Mouse (Mus musculus): ENCODE measurements around the gene Lrrc10.
"Not testable (repeated sequence)": the region's sequence is repeated elsewhere in the genome, so short reads cannot be mapped to it uniquely, and the experiment has no call there.

Lrrc10 gene

GRCm38 (mm10) chr10:117043497-117044166 lies 1.5 kb upstream of the Lrrc10 start:
- not testable (repeated sequence) for DNase-seq

GRCm38 (mm10) chr10:117049253-117049652 lies 4.1 kb downstream of the Lrrc10 start:
- no peak for DNase-seq

- DNase-seq, result no peak
Observed at GRCm38 (mm10) chr10:117049961-117050597, 4.9 kb downstream of the Lrrc10 start.

GRCm38 (mm10) chr10:117055668-117056067 lies 10.5 kb downstream of the Lrrc10 start:
- DNase-seq, result no peak

DNA sequence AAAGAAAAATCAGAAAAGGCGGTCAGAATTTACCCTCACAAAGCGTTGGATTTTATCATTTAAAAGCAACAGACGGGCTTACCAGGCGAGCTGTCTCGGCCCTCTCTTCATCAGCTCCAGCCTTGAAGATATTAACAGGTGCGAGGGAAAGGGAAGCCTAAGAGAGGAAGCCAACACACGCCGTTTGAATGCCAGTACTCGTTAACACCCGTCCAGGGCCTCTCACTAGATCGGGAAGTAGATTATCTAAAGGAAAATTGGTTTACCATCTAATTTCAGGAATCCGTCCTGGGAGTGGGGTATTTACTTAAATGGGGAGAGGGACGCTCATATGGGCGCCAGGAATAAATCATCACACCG lies 17.7 kb downstream of the Lrrc10 start:
- DNase-seq, result no peak

GRCm38 (mm10) chr10:117063254-117064021 lies 18.3 kb downstream of the Lrrc10 start, which contains the start of gene Cct2:
TSS of gene Cct2 (minus strand) at chr10:117063814.
- peak; percentile 83 to 90 for DNase-seq

- no peak for DNase-seq
Observed at GRCm38 (mm10) chr10:117064076-117064475, 18.9 kb downstream of the Lrrc10 start.

GRCm38 (mm10) chr10:117069109-117069508 lies 24.0 kb downstream of the Lrrc10 start:
- no peak for DNase-seq

DNA sequence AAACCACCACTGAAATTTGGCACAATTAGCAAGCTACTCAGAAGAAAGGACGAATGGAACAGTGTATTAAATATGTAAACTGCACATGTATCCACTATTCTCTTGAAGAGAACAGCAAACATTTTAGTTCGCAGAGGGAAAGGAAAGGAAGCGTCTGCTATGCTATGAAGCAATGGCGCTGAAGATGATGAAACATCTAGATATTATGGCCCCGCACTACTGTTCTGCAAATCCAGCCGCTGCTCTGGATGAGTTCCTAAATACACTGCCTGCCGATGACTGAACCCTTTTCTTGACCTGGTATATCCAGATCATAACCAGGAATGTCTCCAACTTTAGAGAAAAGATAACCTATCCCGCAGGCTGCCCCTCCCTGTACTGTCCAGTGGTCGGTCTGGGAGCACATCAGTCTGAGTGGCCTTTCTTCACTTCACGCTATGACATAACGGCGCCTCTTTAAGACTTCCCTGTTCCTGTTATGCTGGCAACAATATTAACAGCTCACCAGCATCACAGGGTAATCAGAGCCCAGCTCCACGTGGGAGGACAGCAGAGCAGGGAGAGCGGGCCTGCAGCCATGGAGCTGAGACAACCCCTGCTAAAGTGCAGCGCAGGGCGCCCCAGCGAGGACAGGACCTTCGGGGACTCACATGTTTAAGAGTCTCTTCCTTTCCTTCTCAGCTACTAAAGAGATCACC lies 27.2 kb downstream of the Lrrc10 start:
- no peak for DNase-seq

DNA sequence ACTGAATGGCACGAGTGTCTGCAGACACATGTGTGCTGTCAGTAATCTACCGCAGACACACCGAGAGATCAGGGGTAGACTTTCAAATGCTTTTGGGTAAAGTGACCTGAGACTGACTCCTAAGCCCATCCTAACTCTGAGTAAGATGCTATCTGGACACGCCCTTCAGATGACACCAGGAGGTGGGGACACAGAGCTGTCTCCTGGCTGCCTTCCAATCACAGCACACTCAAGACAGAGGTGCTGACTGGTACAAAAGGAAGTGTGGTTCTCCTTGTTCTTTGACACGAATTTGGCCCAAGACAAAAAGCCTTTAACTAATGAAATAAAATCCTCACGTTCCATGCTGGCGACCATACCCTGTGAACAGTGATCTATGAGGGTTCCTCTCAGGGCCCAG lies 28.0 kb downstream of the Lrrc10 start:
- DNase-seq, result no peak

DNA sequence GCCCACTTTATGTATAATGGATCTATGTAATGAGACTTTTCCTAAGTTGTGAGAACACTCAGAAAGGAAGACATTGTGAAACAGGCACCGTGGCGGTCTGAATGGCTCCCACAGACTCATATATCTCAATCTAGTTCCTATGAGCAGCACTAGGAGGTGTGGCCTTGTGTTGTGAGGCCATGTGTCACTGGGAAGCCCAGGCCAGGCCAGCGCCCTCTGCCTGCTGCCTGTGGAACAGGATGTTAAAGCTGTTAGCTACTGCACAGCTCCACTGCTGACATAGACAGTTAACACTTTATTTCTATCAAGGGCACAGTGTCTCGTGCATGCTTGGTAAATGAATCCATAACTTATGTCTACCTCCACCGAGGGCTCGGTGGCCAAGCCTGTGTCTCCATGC lies 33.1 kb downstream of the Lrrc10 start:
- peak in 1 of 2 experiments; percentile 27 for DNase-seq

GRCm38 (mm10) chr10:117081326-117081725 lies 36.2 kb downstream of the Lrrc10 start:
- DNase-seq, result no peak

- no peak for DNase-seq
Observed at GRCm38 (mm10) chr10:117081914-117082359, 36.8 kb downstream of the Lrrc10 start.

DNA sequence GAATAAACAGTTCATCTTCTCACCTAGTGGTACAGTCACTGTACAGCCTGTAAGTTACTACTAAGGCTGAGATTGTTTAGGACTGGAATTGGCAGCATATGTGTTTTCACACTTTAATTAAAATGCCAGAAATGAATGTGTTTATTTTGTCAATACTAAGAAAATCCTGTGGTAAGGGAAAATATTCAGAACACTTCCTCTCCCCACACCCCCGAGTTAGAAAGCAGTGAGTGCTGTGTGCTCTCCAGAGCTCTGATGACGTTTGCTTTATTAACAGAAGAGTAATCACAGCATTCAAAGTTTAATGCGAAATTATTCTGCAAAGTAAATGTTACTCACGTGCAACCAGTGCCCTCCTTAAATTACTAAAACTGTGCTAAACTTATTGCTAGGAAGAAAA lies 44.5 kb downstream of the Lrrc10 start:
- no peak for DNase-seq

DNA sequence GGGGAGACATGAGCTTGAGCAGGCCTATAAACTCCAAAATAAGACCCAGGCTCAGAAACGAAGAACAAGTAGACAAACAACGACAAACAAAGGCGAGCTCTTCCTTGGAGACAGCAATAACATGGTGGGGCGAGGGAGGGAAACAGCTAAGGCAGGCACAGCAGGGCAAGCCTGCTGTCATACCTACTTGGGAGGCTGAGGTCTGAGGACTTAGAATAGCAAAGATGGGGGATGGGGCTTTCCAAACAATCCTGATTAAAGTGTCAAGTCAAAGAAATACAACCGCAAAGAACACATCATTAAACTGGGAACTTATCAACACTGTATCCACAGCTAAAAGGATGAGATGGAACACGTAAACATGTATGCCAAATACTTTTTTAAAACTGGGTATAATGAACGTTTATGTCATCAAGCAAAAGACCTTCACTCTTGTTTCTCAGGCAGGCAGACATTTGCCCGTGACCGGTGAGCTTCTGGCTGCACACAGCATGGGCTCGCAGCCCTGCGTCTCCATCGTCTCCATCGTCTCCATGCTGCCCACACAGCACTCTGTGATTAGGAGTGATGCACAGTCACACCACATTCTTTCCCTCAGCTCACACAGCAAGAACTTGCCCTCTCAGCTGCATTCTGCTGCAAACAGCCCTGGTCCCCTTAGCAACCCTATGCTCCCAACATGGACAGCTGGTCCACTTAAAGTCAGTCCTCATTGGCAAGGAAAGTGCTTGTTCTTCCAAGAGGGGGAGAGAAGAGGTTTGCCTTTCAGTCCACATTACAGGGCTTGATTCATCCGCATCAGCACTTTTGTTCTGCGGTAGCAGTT lies 49.6 kb downstream of the Lrrc10 start:
- DNase-seq, result no peak

DNA sequence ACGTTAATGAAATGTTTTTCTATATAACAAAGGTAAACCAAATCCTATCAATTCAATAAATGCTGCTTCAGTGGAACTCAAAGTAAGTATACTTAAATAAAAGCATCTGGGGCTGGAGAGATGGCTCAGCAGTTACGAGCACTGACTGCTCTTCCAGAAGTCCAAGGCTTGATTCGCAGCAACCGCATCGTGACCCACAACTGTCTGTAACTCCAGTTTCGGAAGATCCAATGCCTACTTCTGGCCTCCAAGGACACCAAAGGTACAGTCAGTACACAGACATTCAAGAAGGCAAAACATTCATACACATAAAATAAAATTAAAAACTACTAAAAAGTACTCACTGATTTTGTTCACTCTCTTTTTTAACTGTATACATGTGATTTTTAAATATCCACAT lies 51.0 kb downstream of the Lrrc10 start:
- DNase-seq, result no peak

Measured in spleen, adult 18-20 months (tissue).